Mouse (Mus musculus) spleen, postnatal 36 days (tissue): ENCODE measurements around the gene Zfp385c.
"Not testable (repeated sequence)": the region's sequence is repeated elsewhere in the genome, so short reads cannot be mapped to it uniquely, and the experiment has no call there.

Experiments
- DNase-seq, 2 experiments: peaks; one replicate each; pipeline ENCODE4 v3.0.0; 2022; ENCODE audit warnings: low spot score in 2 of 2, mixed read lengths in 1 of 2

The Zfp385c gene

GRCm38 (mm10) chr11:100688443-100688842 is 3.8 kb downstream of the Zfp385c start:
- DNase-seq, result no peak

- DNase-seq, result no peak
These were observed 5.0 kb downstream of the Zfp385c start for GRCm38 (mm10) chr11:100687265-100687664.

GRCm38 (mm10) chr11:100685371-100685770 is 6.9 kb downstream of the Zfp385c start:
- no peak for DNase-seq

- no peak for DNase-seq
These were observed 8.2 kb downstream of the Zfp385c start for GRCm38 (mm10) chr11:100684084-100684483.

- no peak for DNase-seq
These were observed 9.7 kb downstream of the Zfp385c start for GRCm38 (mm10) chr11:100682526-100682925.

- no peak for DNase-seq
These were observed 10.4 kb downstream of the Zfp385c start for GRCm38 (mm10) chr11:100681826-100682225.

- DNase-seq, result no peak
These were observed 14.4 kb downstream of the Zfp385c start for GRCm38 (mm10) chr11:100677810-100678209.

GRCm38 (mm10) chr11:100673169-100673568 is 19.1 kb downstream of the Zfp385c start:
- no peak for DNase-seq

GRCm38 (mm10) chr11:100671956-100672355 is 20.3 kb downstream of the Zfp385c start:
- no peak for DNase-seq

GRCm38 (mm10) chr11:100671049-100671448 is 21.2 kb downstream of the Zfp385c start:
- no peak for DNase-seq

GRCm38 (mm10) chr11:100659806-100660205 is 32.4 kb downstream of the Zfp385c start:
- no peak for DNase-seq

- DNase-seq, result no peak
These were observed 35.8 kb downstream of the Zfp385c start for GRCm38 (mm10) chr11:100656458-100656857.

GRCm38 (mm10) chr11:100655589-100655988 is 36.7 kb downstream of the Zfp385c start:
- not testable (repeated sequence) for DNase-seq

GRCm38 (mm10) chr11:100651748-100652147 is 40.5 kb downstream of the Zfp385c start:
- no peak for DNase-seq

- DNase-seq, result no peak
These were observed 41.0 kb downstream of the Zfp385c start for GRCm38 (mm10) chr11:100651205-100651604.

- no peak for DNase-seq
These were observed 43.9 kb downstream of the Zfp385c start for GRCm38 (mm10) chr11:100648405-100648804.

- DNase-seq, result peak; percentile 25 to 37
These were observed 46.0 kb downstream of the Zfp385c start for GRCm38 (mm10) chr11:100646265-100646664.

GRCm38 (mm10) chr11:100643612-100644575 is 48.4 kb downstream of the Zfp385c start:
- DNase-seq, result no peak

GRCm38 (mm10) chr11:100640159-100640906 is 51.9 kb downstream of the Zfp385c start:
- no peak for DNase-seq

GRCm38 (mm10) chr11:100634530-100634929 is 57.7 kb downstream of the Zfp385c start:
- no peak for DNase-seq

- DNase-seq, result no peak
These were observed 63.3 kb downstream of the Zfp385c start for GRCm38 (mm10) chr11:100628862-100629352.

GRCm38 (mm10) chr11:100628056-100628455 is 64.2 kb downstream of the Zfp385c start:
- DNase-seq, result peak in 1 of 2 experiments; percentile 32
